Mouse (Mus musculus): ENCODE measurements around the gene Neo1.
"Not testable (repeated sequence)": the region's sequence is repeated elsewhere in the genome, so short reads cannot be mapped to it uniquely, and the experiment has no call there.

GRCm38 (mm10) chr9:58971154-58971553 is 65.1 kb downstream of the Neo1 start:
- not testable (repeated sequence) for TF ChIP-seq CTCF (IDR thresholded peaks at IDR 0.05; ENCODE audit: insufficient read depth, low read length); POLR2A (IDR thresholded peaks at IDR 0.05; ENCODE audit: borderline replicate concordance, extremely low read depth, low read depth, low read length)
